Mouse (Mus musculus) stomach, embryonic 16.5 days (tissue): Measurements from ENCODE around the gene Apba2. TPM values are rescaled to one million over a fixed set of nuclear protein-coding genes. Genes with fewer than 3 reads are reported as not detected.

Experiments
- ATAC-seq: fragments of 200-750 bp; cut with Nextera tagmentation; 2 replicates; pipeline ENCODE4 v1.8.0; 2017; ENCODE audit warnings: moderate number of reproducible peaks, moderate TSS enrichment; ENCODE audit not compliant: insufficient read depth, low FRiP score
- H3K27ac ChIP-seq: fragments of 300-500 bp; sonication (generic); 2 replicates; pipeline ENCODE4 v1.5.1; 2014; ENCODE audit warnings: low read length
- H3K27me3 ChIP-seq: fragments of 300-500 bp; sonication (generic); 2 replicates; pipeline ENCODE4 v1.6.1; 2014; ENCODE audit warnings: low read length, control low read depth, mixed read lengths; ENCODE audit not compliant: control insufficient read depth, insufficient read depth
- H3K36me3 ChIP-seq: fragments of 300-500 bp; sonication (generic); 2 replicates; pipeline ENCODE4 v1.6.1; 2014; ENCODE audit warnings: low read length; ENCODE audit not compliant: control insufficient read depth, insufficient read depth
- H3K4me1 ChIP-seq: fragments of 300-500 bp; sonication (generic); 2 replicates; pipeline ENCODE4 v1.6.1; 2014; ENCODE audit warnings: low read length, control low read depth, mixed read lengths; ENCODE audit not compliant: control insufficient read depth, insufficient read depth
- H3K4me2 ChIP-seq: fragments of 300-500 bp; sonication (generic); 2 replicates; pipeline ENCODE4 v1.6.1; 2014; ENCODE audit warnings: low read depth, low read length, mixed read lengths
- H3K4me3 ChIP-seq: fragments of 300-500 bp; sonication (generic); replicated peaks from 2 replicates; pipeline ENCODE4 v1.5.1; 2014; ENCODE audit warnings: mild to moderate bottlenecking, low read length
- H3K9ac ChIP-seq: fragments of 300-500 bp; sonication (generic); 2 replicates; pipeline ENCODE4 v1.6.1; 2014; ENCODE audit warnings: low read length
- H3K9me3 ChIP-seq: fragments of 300-500 bp; sonication (generic); replicated peaks from 2 replicates; pipeline ENCODE4 v1.6.1; 2016; ENCODE audit warnings: low read length, control low read depth; ENCODE audit not compliant: control insufficient read depth
- WGBS: fragments of 180-500 bp; shearing (Covaris S2); extraction: QIAGEN DNeasy Blood & Tissue Kit; methylation state at CpG from one replicate; pipeline ENCODE4 v1.1.7; 2014; 5-methylcytosine and 5-hydroxymethylcytosine counted together
- polyA plus RNA-seq: library from polyadenylated mRNA; unstranded; fragments of >200 nt; fragmentation: Nextera tagmentation; extraction: Ambion mirVana; gene quantifications from 2 replicates; pipeline ENCODE4 v1.2.1, GENCODE M21; 2015

Gene Apba2
- polyA plus RNA-seq, 1 experiment from 2014 or later, result 6.7 TPM

DNA sequence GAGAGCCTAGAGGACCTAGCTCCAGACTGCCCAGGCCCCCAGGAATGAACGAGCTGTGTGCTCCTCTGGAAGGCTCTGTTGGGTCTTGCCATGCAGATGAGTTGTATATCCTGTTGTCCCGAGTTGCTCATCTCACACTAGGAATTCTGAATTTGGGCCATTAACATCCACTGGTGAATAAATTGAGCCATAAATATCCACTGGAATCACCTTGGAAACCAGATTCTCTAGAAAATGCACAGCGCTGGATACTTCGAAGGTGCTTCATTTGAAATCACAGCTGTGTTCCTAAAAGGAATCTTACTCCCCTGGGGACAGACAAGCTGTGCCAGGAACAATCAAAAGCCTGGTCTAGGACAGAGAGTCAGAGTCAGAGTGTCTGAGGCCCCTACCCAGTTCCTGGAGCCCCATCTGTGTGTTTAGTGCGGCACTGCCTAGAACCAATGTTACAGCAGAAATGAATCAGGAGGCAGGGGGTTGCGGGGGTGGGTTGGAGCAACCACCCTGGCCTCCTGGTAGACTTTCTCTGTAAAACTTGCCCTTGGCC is 196.4 kb downstream of the Apba2 start:
- no peaks in the 10 kb centered on the region for H3K4me1 ChIP-seq
- H3K4me2 ChIP-seq, result no peak overlapping the region
- no peaks in the 10 kb centered on the region for H3K36me3 ChIP-seq
- no peak overlapping the region for H3K9ac ChIP-seq
- H3K4me3 ChIP-seq, result no peak overlapping the region
- H3K27ac ChIP-seq, result no peak overlapping the region
- WGBS, result 88% methylated on average over 6 of the region's 6 CpGs
- H3K27me3 ChIP-seq, result no peaks in the 10 kb centered on the region
- no peaks in the 10 kb centered on the region for H3K9me3 ChIP-seq
- no peak for ATAC-seq

DNA sequence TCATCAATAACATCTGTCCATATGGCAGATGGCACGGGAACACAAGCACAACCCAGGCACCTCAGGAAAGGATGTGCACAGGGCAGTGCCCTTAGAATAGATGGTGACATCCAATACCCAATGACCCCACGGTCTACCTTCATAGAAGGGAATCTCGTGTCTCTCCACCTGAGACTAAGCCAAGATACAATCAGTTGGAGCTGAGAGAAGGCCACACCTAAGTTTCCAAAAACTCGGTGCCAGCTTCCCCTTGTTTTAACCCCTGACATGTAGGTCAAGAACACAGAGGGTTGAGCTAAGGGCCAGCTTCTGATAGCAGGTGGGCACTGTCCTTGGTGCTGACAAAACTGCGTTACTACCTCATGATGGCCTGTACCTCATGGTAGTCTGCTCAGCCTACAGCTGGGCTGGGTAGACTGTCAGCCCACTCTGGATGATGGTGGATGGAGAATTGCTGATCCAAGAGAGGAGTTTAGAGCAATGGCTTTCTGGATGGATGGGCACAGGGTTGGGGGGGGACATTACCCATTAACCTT is 202.6 kb downstream of the Apba2 start:
- Histone ChIP-seq H3K36me3 (no peaks in the 10 kb centered on the region), H3K4me3 (no peak overlapping the region), H3K4me1 (no peaks in the 10 kb centered on the region), H3K27ac (no peak overlapping the region), H3K4me2 (no peak overlapping the region), H3K9ac (no peak overlapping the region), H3K9me3 (no peaks in the 10 kb centered on the region), H3K27me3 (no peaks in the 10 kb centered on the region)
- WGBS, result 67% methylated on average over 5 of the region's 5 CpGs
- no peak for ATAC-seq

DNA sequence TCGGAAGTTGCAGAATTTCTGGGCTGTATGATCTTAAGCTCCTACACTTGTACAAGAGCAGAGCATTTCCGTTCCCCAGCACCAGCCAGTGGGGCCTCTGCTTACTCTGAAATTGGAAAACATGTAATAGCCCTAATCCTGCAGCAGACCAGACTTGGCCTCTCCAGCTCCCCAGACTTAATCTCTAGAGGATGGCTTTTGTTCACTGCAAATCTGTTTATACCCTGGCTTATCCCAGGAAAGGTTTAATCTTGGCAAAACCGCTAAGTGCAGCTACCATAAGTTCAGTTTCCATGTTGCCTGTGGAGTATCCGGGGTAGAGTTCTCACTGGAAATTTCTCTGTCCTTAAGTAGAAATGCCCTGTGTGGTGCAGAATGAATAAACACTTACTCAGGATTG is 206.7 kb downstream of the Apba2 start:
- no peak overlapping the region for H3K4me3 ChIP-seq
- no peak overlapping the region for H3K27ac ChIP-seq
- H3K4me2 ChIP-seq, result no peak overlapping the region
- no peak for ATAC-seq
- H3K9ac ChIP-seq, result no peak overlapping the region
- WGBS, result 78% methylated on average over 4 of the region's 4 CpGs
- no peaks in the 10 kb centered on the region for H3K9me3 ChIP-seq
- no peaks in the 10 kb centered on the region for H3K27me3 ChIP-seq
- H3K36me3 ChIP-seq, result no peaks in the 10 kb centered on the region
- no peaks in the 10 kb centered on the region for H3K4me1 ChIP-seq

DNA sequence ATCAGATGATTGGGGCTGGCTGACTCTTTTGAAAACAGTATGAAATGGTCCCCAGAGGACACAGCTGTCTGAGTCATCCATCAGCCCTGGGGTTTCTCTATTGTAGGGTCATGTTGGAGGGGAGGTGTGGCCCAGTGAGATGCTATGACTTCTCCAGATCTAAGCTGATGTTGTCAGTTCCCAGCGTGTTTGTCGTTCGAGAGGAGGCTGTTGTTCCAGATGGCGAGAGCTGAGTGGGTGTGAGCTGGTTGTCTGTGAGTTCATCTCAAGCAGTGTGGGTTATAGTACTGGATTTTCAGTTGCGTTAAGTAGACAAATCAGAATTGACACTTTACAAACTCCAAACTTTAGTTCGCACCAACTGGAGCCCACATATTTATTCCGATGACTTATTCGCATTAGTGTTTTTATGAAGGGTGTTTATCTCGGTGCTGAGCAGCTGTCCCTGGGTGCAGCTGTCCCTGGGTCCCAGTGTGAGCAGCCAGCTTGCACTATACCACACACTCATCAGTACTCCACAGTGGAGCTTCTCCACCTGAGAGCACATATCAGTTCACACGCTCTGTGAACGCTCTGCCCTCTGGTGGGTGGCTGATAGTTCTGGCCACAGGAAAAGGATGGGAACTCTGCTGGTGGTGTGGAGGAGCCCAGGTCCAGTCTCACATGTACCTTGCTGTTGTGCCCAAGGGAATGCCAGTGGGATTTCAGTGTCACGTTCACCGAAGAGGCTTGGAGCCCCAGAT is 208.2 kb downstream of the Apba2 start:
- H3K27ac ChIP-seq, result no peak overlapping the region
- 76% methylated on average over 13 of the region's 13 CpGs for WGBS
- no peaks in the 10 kb centered on the region for H3K9me3 ChIP-seq
- no peak overlapping the region for H3K4me2 ChIP-seq
- H3K4me1 ChIP-seq, result no peaks in the 10 kb centered on the region
- H3K9ac ChIP-seq, result no peak overlapping the region
- no peaks in the 10 kb centered on the region for H3K27me3 ChIP-seq
- no peak overlapping the region for H3K4me3 ChIP-seq
- ATAC-seq, result no peak
- no peaks in the 10 kb centered on the region for H3K36me3 ChIP-seq

DNA sequence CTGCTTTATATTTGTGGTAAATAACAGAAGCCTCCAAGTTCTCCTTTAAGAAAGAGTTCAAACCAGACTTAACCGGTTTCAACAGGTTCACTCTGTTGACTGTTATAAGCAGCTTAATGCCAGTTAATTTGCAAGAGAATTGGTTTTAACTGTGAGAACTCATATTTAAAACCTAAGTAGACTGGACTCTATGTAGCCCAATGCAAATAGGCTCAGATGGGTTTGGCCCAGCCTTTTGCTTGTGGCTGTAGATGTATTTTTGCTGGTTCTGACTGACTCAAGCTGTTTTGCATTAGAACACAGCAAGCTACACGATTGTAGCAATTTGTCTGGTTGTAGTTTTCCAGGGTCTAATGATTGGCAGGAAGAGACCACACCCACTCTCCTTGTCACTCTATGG is 214.8 kb downstream of the Apba2 start:
- no peak for ATAC-seq

DNA sequence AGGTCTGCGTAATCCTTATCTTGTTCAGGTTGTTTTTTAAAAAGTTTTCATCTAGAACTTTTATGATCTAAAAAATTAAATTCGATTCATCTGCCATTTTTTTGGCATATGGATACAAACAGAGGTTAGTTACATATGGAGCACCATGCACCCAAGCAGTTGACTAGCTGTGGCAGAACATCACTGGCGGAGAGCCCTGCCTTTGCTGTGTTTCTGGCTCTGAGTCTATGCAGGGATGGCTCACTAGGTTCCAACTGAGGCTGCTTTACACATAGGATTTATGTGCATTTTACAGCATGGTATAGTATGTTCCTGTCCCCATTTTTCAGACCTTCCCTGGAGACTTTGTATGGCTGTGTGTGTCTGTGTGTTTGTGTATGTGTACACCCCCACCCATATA is 221.8 kb downstream of the Apba2 start:
- Histone ChIP-seq H3K4me2 (no peak overlapping the region), H3K9me3 (no peaks in the 10 kb centered on the region), H3K36me3 (no peaks in the 10 kb centered on the region), H3K27ac (no peak overlapping the region), H3K27me3 (no peaks in the 10 kb centered on the region), H3K4me3 (no peak overlapping the region), H3K9ac (no peak overlapping the region), H3K4me1 (no peaks in the 10 kb centered on the region)
- WGBS, result 76% methylated on average over 3 of the region's 3 CpGs
- ATAC-seq, result no peak

More for the DNA sequence above, 214.8 kb downstream of the Apba2 start:
- Histone ChIP-seq H3K27ac (no peak overlapping the region), H3K4me2 (no peak overlapping the region), H3K27me3 (no peaks in the 10 kb centered on the region), H3K9me3 (no peaks in the 10 kb centered on the region), H3K36me3 (no peaks in the 10 kb centered on the region), H3K4me3 (no peak overlapping the region), H3K4me1 (no peaks in the 10 kb centered on the region), H3K9ac (no peak overlapping the region)
- WGBS, result 67% methylated on average over 2 of the region's 2 CpGs

DNA sequence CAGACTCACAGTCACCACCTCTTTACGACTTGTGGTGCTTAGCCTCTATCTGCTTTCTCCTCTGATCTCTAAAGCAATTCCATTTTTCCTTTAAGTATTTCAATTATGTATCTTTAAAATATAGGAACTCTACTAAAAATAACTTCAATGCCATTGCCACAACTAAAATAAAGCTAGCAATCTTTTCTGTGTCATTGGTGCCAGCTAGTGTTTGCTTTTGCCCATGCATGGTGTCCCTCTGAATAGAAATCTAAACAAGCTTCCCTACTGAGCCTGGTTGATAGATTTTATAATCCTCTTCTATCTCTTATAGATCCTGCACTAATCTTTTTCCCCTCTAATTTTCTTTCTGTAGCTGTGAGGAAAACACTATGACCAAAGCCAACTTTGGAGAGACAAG is 222.9 kb downstream of the Apba2 start:
- Histone ChIP-seq H3K4me1 (no peaks in the 10 kb centered on the region), H3K9me3 (no peaks in the 10 kb centered on the region), H3K4me3 (no peak overlapping the region), H3K9ac (no peak overlapping the region), H3K4me2 (no peak overlapping the region), H3K27me3 (no peaks in the 10 kb centered on the region), H3K27ac (no peak overlapping the region), H3K36me3 (no peaks in the 10 kb centered on the region)
- ATAC-seq, result no peak
- 79% methylated on average over 1 of the region's 1 CpGs for WGBS

DNA sequence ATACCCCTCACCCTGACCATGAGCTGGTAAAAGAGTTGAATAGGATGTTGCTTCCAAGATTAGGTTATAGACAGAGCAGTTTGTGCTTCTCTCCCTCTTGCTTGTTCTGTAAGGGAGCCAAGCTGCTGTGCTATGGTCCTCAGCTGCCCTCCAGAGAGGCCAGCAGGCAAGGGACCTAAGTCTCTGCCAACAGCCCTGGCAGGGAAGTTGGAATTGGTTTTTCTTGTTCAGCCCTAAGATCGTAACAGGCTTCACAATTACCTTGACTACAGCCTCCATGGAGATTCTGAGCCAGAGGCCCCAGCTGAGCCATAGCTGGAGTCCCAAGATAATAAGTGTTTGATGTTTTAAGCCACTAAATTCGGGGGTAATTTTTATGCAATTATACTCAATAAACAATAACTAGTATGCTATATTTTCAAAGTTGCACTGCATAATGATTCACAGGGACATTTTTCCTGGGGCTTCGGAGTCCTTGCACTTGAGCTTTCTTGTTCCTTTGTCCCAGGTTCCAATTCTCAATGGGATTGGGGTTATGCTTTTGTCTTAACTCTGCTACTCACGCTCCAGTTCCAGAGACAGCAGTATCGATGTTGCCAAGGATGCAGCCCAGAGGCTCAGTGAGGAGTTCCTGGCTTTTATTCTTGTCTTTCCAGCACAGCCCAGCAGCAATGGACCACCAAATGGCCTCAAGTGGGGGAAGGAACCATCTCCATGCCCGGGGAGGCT is 224.6 kb downstream of the Apba2 start:
- H3K4me1 ChIP-seq, result no peaks in the 10 kb centered on the region
- no peak overlapping the region for H3K27ac ChIP-seq
- no peak for ATAC-seq
- WGBS, result 77% methylated on average over 6 of the region's 6 CpGs
- no peaks in the 10 kb centered on the region for H3K36me3 ChIP-seq
- H3K4me3 ChIP-seq, result no peak overlapping the region
- no peaks in the 10 kb centered on the region for H3K9me3 ChIP-seq
- H3K9ac ChIP-seq, result no peak overlapping the region
- H3K27me3 ChIP-seq, result no peaks in the 10 kb centered on the region
- no peak overlapping the region for H3K4me2 ChIP-seq

DNA sequence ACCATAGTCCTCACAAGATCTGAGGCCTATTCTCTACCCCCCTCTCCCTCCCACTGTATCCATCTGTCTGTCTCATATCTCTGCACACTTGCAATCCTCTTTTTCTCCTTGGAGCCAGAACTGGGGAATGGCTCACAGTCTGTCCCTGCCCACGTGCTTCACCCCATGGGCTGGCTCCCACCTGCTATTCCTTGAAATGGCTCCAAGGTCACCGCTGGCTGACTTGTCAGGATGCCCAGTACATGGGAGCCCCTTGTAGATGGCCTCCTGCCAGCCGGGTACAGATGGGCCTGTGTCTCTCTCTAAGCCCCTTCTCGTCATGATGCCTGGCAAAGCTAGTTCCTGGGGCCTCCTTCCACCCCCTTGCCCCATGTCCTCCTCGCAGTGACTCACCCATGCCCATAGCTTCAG is 226.7 kb downstream of the Apba2 start:
- 77% methylated on average over 5 of the region's 5 CpGs for WGBS

More for the DNA sequence above, 226.7 kb downstream of the Apba2 start:
- Histone ChIP-seq H3K27ac (no peak overlapping the region), H3K36me3 (no peaks in the 10 kb centered on the region), H3K4me3 (no peak overlapping the region), H3K9me3 (no peaks in the 10 kb centered on the region), H3K4me2 (no peak overlapping the region), H3K9ac (no peak overlapping the region), H3K27me3 (no peaks in the 10 kb centered on the region), H3K4me1 (no peaks in the 10 kb centered on the region)
- peak; percentile 10; the same call in 1 of the 2 replicates for ATAC-seq
